Mouse (Mus musculus) neural tube, embryonic 13.5 days (tissue): Measurements from ENCODE around the gene Gsg1. TPM values are rescaled to one million over a fixed set of nuclear protein-coding genes. Genes with fewer than 3 reads are reported as not detected.

ENCODE experiments used
- ATAC-seq: fragments of 200-750 bp; cut with Nextera tagmentation; 2 replicates; pipeline ENCODE4 v1.8.0; 2017; ENCODE audit warnings: low read depth, mild to moderate bottlenecking, moderate TSS enrichment, moderate library complexity
- H3K27ac ChIP-seq: fragments of 300-500 bp; sonication (generic); replicated peaks from 2 replicates; pipeline ENCODE4 v1.5.1; 2015; ENCODE audit warnings: moderate library complexity, mild to moderate bottlenecking, inconsistent platforms
- H3K27me3 ChIP-seq: fragments of 300-500 bp; sonication (generic); 2 replicates; pipeline ENCODE4 v1.6.1; 2015; ENCODE audit warnings: mild to moderate bottlenecking, inconsistent platforms
- H3K36me3 ChIP-seq: fragments of 300-500 bp; sonication (generic); 2 replicates; pipeline ENCODE4 v1.6.1; 2015; ENCODE audit warnings: mild to moderate bottlenecking, inconsistent platforms
- H3K4me1 ChIP-seq: fragments of 300-500 bp; sonication (generic); replicated peaks from 2 replicates; pipeline ENCODE4 v1.6.1; 2015; ENCODE audit warnings: inconsistent platforms
- H3K4me2 ChIP-seq: fragments of 300-500 bp; sonication (generic); 2 replicates; pipeline ENCODE4 v1.6.1; 2015; ENCODE audit warnings: inconsistent platforms, mild to moderate bottlenecking, moderate library complexity
- H3K4me3 ChIP-seq: fragments of 300-500 bp; sonication (generic); 2 replicates; pipeline ENCODE4 v1.5.1; 2015; ENCODE audit warnings: mild to moderate bottlenecking, inconsistent platforms
- H3K9ac ChIP-seq: fragments of 300-500 bp; sonication (generic); 2 replicates; pipeline ENCODE4 v1.6.1; 2015; ENCODE audit warnings: moderate library complexity, mild to moderate bottlenecking, inconsistent platforms
- H3K9me3 ChIP-seq: fragments of 300-500 bp; sonication (generic); 2 replicates; pipeline ENCODE4 v1.6.1; 2016; ENCODE audit warnings: inconsistent platforms
- WGBS: fragments of 180-500 bp; shearing (Covaris S2); methylation state at CpG from one replicate; pipeline ENCODE4 v1.1.7; 2015; 5-methylcytosine and 5-hydroxymethylcytosine counted together
- polyA plus RNA-seq: library from polyadenylated mRNA; unstranded; fragments of >200 nt; fragmentation: Nextera tagmentation; extraction: Ambion mirVana; gene quantifications from 2 replicates; pipeline ENCODE4 v1.2.1, GENCODE M21; 2015

Gsg1 gene
- polyA plus RNA-seq, 1 experiment from 2014 or later, result 0.61 TPM

- H3K9me3 ChIP-seq, result no peaks in the 10 kb centered on the region
- H3K4me2 ChIP-seq, result peak overlapping the region; percentile 84; the same call in 1 of the 2 replicates
- H3K4me1 ChIP-seq, result peaks cover 34% of the 10 kb centered on the region
- no peak overlapping the region for H3K27ac ChIP-seq
- H3K36me3 ChIP-seq, result no peaks in the 10 kb centered on the region
- ATAC-seq, result no peak
- H3K9ac ChIP-seq, result no peak overlapping the region
- no peak overlapping the region for H3K4me3 ChIP-seq
- H3K27me3 ChIP-seq, result no peaks in the 10 kb centered on the region
- WGBS, result 76% methylated on average over 16 of the region's 16 CpGs
These were observed 53.8 kb downstream of the Gsg1 start for GRCm38 (mm10) chr6:135200122-135200957.

- H3K27me3 ChIP-seq, result no peaks in the 10 kb centered on the region
- peak overlapping the region; percentile 84 for H3K4me2 ChIP-seq
- ATAC-seq, result no peak
- H3K36me3 ChIP-seq, result no peaks in the 10 kb centered on the region
- H3K9me3 ChIP-seq, result no peaks in the 10 kb centered on the region
- H3K9ac ChIP-seq, result peak overlapping the region; percentile 92
- peak overlapping the region; percentile 91; the same call in 1 of the 2 replicates for H3K27ac ChIP-seq
- H3K4me1 ChIP-seq, result peaks cover 39% of the 10 kb centered on the region
- peak overlapping the region; percentile 88 for H3K4me3 ChIP-seq
- 51% methylated on average over 6 of the region's 6 CpGs for WGBS
These were observed 55.4 kb downstream of the Gsg1 start for GRCm38 (mm10) chr6:135198726-135199125.

- H3K27me3 ChIP-seq, result no peaks in the 10 kb centered on the region
- under 1% methylated on average over 52 of the region's 52 CpGs for WGBS
These were observed 56.1 kb downstream of the Gsg1 start, which contains the start of the genes Fam234b and Hebp1 for GRCm38 (mm10) chr6:135197921-135198532. Gene Fam234b, plus strand, starts transcription at chr6:135197977. Gene Hebp1, minus strand, starts transcription at chr6:135198022.

DNA sequence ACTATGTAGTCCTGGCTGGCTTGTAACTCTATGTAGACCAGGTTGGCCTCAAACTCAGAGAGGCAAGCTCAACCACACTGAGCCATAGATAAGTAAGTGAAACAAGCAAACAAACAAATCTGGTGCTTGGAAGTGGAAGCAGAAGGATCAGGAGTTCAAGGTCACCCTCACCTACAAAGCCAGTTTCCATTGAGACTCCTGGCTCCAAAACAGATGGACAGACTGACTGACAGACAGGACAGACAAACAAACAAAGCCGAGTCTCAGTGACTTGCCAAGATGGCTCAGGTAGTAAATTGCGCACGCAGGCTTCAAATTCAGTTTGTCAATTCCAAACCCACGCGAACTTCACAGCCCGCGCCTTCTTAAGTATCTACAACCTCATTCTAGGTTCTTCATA, 56.7 kb downstream of the Gsg1 start:
- H3K4me1 ChIP-seq, result peaks cover 46% of the 10 kb centered on the region
- H3K36me3 ChIP-seq, result no peaks in the 10 kb centered on the region
- H3K27me3 ChIP-seq, result no peaks in the 10 kb centered on the region
- WGBS, result 23% methylated on average over 7 of the region's 7 CpGs
- peak overlapping the region; percentile 84 for H3K4me2 ChIP-seq
- peak overlapping the region; percentile 91; the same call in 1 of the 2 replicates for H3K27ac ChIP-seq
- no peak for ATAC-seq
- H3K4me3 ChIP-seq, result peak overlapping the region; percentile 88
- H3K9ac ChIP-seq, result peak overlapping the region; percentile 92
- H3K9me3 ChIP-seq, result no peaks in the 10 kb centered on the region

More at GRCm38 (mm10) chr6:135197921-135198532, 56.1 kb downstream of the Gsg1 start, which contains the start of the genes Fam234b and Hebp1:
- peak within 1 kb of the TSS; percentile 91 for H3K27ac ChIP-seq
- H3K9me3 ChIP-seq, result no peaks in the 10 kb centered on the region
- peak; percentile 94 for ATAC-seq
- H3K36me3 ChIP-seq, result no peaks in the 10 kb centered on the region
- H3K4me2 ChIP-seq, result peak within 1 kb of the TSS; percentile 84
- peaks cover 46% of the 10 kb centered on the region for H3K4me1 ChIP-seq
- H3K9ac ChIP-seq, result peak within 1 kb of the TSS; percentile 92
- peak within 1 kb of the TSS; percentile 88 for H3K4me3 ChIP-seq

- Histone ChIP-seq H3K4me3 (no peak overlapping the region), H3K27ac (no peak overlapping the region), H3K4me1 (peaks cover 46% of the 10 kb centered on the region), H3K27me3 (no peaks in the 10 kb centered on the region), H3K9me3 (no peaks in the 10 kb centered on the region), H3K36me3 (no peaks in the 10 kb centered on the region), H3K4me2 (no peak overlapping the region), H3K9ac (no peak overlapping the region)
- 86% methylated on average over 8 of the region's 8 CpGs for WGBS
- no peak for ATAC-seq
These were observed 57.4 kb downstream of the Gsg1 start for GRCm38 (mm10) chr6:135196707-135197106.

DNA sequence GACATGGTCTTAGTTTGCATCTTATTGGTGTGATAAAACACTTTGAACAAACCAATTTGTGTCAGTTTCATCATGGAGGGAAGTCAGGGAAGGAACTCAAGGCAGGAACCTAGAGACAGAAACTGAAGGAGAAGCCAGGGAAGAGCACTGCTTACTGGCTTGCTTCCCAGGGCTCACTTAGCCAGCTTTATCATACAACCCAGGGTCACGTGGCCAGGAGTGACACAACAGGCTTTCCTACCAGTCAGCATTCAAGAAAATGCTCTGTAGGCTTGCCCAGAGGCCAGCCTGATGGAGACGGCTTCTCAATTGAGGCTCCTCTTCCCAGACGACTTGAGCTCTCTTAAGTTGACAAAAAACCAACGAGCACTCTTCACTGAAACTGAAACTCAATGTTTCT, 59.2 kb downstream of the Gsg1 start:
- 76% methylated on average over 4 of the region's 4 CpGs for WGBS
- H3K4me1 ChIP-seq, result peaks cover 34% of the 10 kb centered on the region
- H3K36me3 ChIP-seq, result no peaks in the 10 kb centered on the region
- no peak overlapping the region for H3K27ac ChIP-seq
- H3K4me2 ChIP-seq, result no peak overlapping the region
- H3K9ac ChIP-seq, result no peak overlapping the region
- H3K9me3 ChIP-seq, result no peaks in the 10 kb centered on the region
- ATAC-seq, result no peak
- H3K27me3 ChIP-seq, result no peaks in the 10 kb centered on the region
- H3K4me3 ChIP-seq, result no peak overlapping the region

DNA sequence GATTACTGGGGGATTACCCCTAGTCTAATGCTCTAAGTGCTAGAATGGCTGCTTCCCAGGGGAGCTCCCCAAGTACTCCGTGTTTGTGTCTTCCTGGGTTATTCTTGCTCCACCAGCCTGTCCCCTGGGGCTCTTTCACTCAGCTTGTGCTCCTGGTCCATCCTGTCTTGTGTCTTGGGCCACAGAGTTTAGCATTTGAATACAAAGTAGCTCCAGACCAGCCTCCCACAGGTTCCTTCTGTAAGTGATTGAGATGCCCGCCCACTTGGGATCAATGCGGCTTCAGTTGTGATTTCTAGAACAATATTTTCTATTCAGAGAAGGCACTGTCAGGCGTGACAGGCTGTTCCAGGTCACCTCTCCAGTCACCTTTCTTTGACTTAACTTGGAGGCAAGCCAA, 60.4 kb downstream of the Gsg1 start:
- Histone ChIP-seq H3K36me3 (no peaks in the 10 kb centered on the region), H3K4me2 (no peak overlapping the region), H3K9ac (no peak overlapping the region), H3K27me3 (no peaks in the 10 kb centered on the region), H3K4me3 (no peak overlapping the region), H3K4me1 (peaks cover 22% of the 10 kb centered on the region), H3K27ac (no peak overlapping the region), H3K9me3 (no peaks in the 10 kb centered on the region)
- no peak for ATAC-seq
- WGBS, result 28% methylated on average over 4 of the region's 4 CpGs

DNA sequence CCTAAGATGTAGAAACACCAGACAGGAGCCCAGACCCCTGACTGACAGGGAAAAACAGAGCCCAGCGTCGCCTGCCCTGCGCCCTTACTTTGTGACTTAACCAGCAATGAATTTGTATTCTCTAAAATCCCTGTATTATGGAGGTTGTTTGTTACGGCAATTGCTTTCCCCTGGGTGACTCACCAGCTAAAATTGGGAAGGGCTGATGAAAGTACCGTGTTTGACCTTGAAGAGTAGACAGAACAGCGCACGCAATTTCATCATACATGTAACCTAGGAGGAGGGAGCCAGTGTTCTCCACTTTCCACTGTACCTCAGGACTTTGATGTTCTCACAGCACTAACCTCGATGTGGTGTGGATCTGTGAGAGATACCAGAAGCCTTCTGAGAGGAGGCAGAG, 61.2 kb downstream of the Gsg1 start:
- WGBS, result 84% methylated on average over 8 of the region's 8 CpGs

DNA sequence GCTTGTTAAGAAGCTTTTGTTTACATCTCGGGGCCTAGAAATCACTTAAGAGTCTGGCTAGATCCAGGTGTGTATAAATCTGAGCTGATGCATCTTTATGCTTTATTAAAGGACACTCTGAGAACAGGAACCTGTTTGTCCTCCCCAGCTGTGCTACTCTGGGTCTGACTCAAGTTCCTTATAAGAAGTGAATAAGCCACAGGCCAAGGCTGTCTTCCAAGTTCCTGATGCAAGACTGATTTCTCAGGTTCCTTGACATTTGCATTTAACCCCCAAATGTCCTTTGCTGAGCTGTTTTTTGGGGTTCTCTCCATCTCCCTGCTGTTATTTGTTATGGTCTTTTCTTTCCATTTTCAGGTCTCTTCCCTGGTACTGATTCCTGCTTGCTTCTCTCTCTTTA, 62.2 kb downstream of the Gsg1 start:
- ATAC-seq, result no peak
- Histone ChIP-seq H3K27me3 (no peaks in the 10 kb centered on the region), H3K27ac (no peak overlapping the region), H3K4me3 (no peak overlapping the region), H3K36me3 (no peaks in the 10 kb centered on the region), H3K4me1 (peaks cover 16% of the 10 kb centered on the region), H3K4me2 (no peak overlapping the region), H3K9me3 (no peaks in the 10 kb centered on the region), H3K9ac (no peak overlapping the region)
- WGBS, result 70% methylated on average over 1 of the region's 1 CpGs

More for the DNA sequence above, 61.2 kb downstream of the Gsg1 start:
- Histone ChIP-seq H3K9me3 (no peaks in the 10 kb centered on the region), H3K4me1 (peaks cover 16% of the 10 kb centered on the region), H3K9ac (no peak overlapping the region), H3K4me3 (no peak overlapping the region), H3K4me2 (no peak overlapping the region), H3K27me3 (no peaks in the 10 kb centered on the region), H3K36me3 (no peaks in the 10 kb centered on the region), H3K27ac (no peak overlapping the region)
- ATAC-seq, result no peak

GRCm38 (mm10) chr6:135190122-135190521, 64.0 kb downstream of the Gsg1 start:
- H3K9me3 ChIP-seq, result no peaks in the 10 kb centered on the region
- H3K9ac ChIP-seq, result no peak overlapping the region
- no peak for ATAC-seq
- 64% methylated on average over 6 of the region's 6 CpGs for WGBS
- H3K27ac ChIP-seq, result no peak overlapping the region
- H3K4me2 ChIP-seq, result no peak overlapping the region
- H3K27me3 ChIP-seq, result no peaks in the 10 kb centered on the region
- no peaks in the 10 kb centered on the region for H3K36me3 ChIP-seq
- no peak overlapping the region for H3K4me3 ChIP-seq
- H3K4me1 ChIP-seq, result peaks cover 16% of the 10 kb centered on the region

GRCm38 (mm10) chr6:135188629-135189028, 65.5 kb downstream of the Gsg1 start:
- Histone ChIP-seq H3K9me3 (no peaks in the 10 kb centered on the region), H3K4me2 (no peak overlapping the region), H3K27ac (no peak overlapping the region), H3K9ac (no peak overlapping the region), H3K27me3 (no peaks in the 10 kb centered on the region), H3K36me3 (no peaks in the 10 kb centered on the region), H3K4me3 (no peak overlapping the region), H3K4me1 (peaks cover 10% of the 10 kb centered on the region)
- WGBS, result 69% methylated on average over 4 of the region's 4 CpGs
- no peak for ATAC-seq
